Mouse (Mus musculus) C2C12 (cell line): ENCODE measurements at regions not wholly inside any gene's neighbourhood (a gene's known extent, or its start where the extent isn't known, plus 50 kb on each side); places are given as distances from the start of the nearest gene placed in this dataset.

Source experiments
- H3K27me3 ChIP-seq: one replicate; pipeline ENCODE4 v1.6.1; 2011; ENCODE audit not compliant: control insufficient read depth, insufficient read depth, insufficient read length
- H3K36me3 ChIP-seq: one replicate; pipeline ENCODE4 v1.6.1; 2011; ENCODE audit not compliant: control insufficient read depth, insufficient read depth
- H3K4me3 ChIP-seq: one replicate; pipeline ENCODE4 v1.5.1; 2011; ENCODE audit warnings: mild to moderate bottlenecking, control low read depth; ENCODE audit not compliant: poor library complexity, insufficient read depth, severe bottlenecking
- H3K79me2 ChIP-seq: one replicate; pipeline ENCODE4 v1.6.1; 2011; ENCODE audit not compliant: control insufficient read depth, insufficient read depth
- H3K79me3 ChIP-seq: one replicate; pipeline ENCODE4 v1.6.1; 2011; ENCODE audit warnings: low read depth, control low read depth
- H3ac ChIP-seq: one replicate; pipeline ENCODE3; 2011; ENCODE audit warnings: low read depth; ENCODE audit not compliant: control insufficient read depth, insufficient read length
- CEBPB ChIP-seq: IDR thresholded peaks from one replicate; pipeline ENCODE4 v1.6.1; 2011; ENCODE audit warnings: low read depth, mild to moderate bottlenecking, control low read depth, moderate library complexity
- CTCF ChIP-seq: IDR thresholded peaks from one replicate; pipeline ENCODE4 v1.5.1; 2011; ENCODE audit not compliant: control insufficient read depth, insufficient read depth, insufficient read length
- FOSL1 ChIP-seq: IDR thresholded peaks from one replicate; pipeline ENCODE4 v1.8.0; 2011; ENCODE audit warnings: mild to moderate bottlenecking, low read length; ENCODE audit not compliant: poor library complexity, insufficient read depth, severe bottlenecking
- MAX ChIP-seq: IDR thresholded peaks from one replicate; pipeline ENCODE4 v1.6.1; 2011; ENCODE audit warnings: mild to moderate bottlenecking, control low read depth
- MYOD1 ChIP-seq: IDR thresholded peaks from one replicate; pipeline ENCODE4 v1.6.1; 2011; ENCODE audit warnings: low read depth; ENCODE audit not compliant: control insufficient read depth, insufficient read length
- MYOG ChIP-seq: IDR thresholded peaks from one replicate; pipeline ENCODE4 v1.6.1; 2011; ENCODE audit not compliant: control insufficient read depth, insufficient read length; ENCODE audit errors: extremely low read depth
- USF1 ChIP-seq: IDR thresholded peaks from one replicate; pipeline ENCODE4 v1.6.1; 2011; ENCODE audit warnings: low read depth, mild to moderate bottlenecking, control low read depth, moderate library complexity

DNA sequence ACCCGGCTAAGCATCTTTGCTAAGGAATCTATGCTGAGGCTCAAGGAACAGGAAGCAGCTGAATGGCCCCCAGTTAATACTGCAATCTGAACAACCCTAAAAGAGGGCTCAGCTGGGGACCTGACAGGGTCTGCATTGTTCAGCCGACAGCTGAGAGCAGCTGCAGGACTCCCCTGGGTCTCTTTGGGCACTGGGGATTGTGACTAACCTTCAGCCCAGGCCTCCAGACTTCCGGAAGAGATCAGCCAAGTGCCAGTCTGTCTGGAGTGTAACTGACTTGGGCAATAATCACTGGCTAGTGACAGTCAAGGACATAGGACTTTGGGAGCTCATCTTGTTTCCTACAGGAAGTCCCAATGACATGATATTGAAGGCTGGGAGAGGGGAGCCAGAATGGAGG, 73.1 kb downstream of the Rpusd4 start:
- no peak for TF ChIP-seq MAX
- peak; percentile 100 for TF ChIP-seq MYOD1
- TF ChIP-seq CEBPB, result peak; percentile 83
- TF ChIP-seq USF1, result no peak
- Histone ChIP-seq H3K79me2 (no peaks in the 10 kb centered on the region), H3K36me3 (no peaks in the 10 kb centered on the region), H3ac (no peak overlapping the region), H3K79me3 (no peaks in the 10 kb centered on the region), H3K27me3 (no peaks in the 10 kb centered on the region), H3K4me3 (no peak overlapping the region)

DNA sequence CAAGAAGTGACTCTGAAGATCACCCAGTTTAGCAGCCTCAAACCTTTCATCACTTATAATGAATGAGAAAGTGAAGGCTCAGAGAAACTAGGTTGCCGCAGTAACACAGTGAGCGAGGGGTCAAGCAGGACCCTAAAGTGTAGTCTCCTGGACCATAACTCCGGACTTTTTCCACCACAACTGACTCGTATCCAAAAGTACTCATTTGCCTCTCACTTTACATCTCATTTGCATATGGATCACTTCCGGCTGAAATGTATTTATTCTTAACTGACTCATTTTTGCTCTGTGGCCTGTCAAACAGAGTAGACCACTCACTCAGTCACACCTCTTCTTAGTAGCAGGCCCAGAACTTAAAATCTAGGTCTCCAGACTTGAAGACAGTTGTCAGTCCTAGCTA, 73.7 kb downstream of the Rpusd4 start:
- TF ChIP-seq CTCF (no peak), CEBPB (no peak), MYOD1 (no peak), MAX (peak; percentile 3), FOSL1 (no peak)
- Histone ChIP-seq H3K79me3 (no peaks in the 10 kb centered on the region), H3K36me3 (no peaks in the 10 kb centered on the region), H3K79me2 (no peaks in the 10 kb centered on the region), H3ac (no peak overlapping the region), H3K4me3 (no peak overlapping the region), H3K27me3 (no peaks in the 10 kb centered on the region)

DNA sequence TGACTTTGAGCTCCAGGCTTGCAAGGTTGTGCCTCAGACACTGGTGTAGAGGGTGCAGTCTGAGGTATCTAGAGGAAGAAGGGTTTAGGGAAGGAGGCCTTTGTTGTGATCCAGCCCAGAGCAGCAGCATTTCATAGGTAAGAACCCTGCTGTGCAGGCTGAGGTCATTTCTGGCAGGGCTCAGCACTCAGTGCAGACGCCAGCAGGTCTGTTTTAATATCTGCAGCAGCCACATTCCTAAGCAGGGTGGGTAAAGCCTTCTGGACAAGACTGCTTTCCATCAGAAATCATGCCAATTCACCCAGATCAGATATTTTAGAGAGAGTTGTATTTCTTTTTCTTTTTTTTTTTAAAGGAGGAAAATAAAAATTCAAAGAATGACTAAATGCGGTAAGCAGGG, 74.8 kb downstream of the Rpusd4 start:
- peak; percentile 3 for TF ChIP-seq MYOD1
- no peak for TF ChIP-seq FOSL1
- no peak for TF ChIP-seq CTCF

GRCm38 (mm10) chr9:35343336-35343735, 75.7 kb downstream of the Rpusd4 start:
- TF ChIP-seq MYOD1 (no peak), CEBPB (no peak), MAX (no peak), FOSL1 (no peak), MYOG (no peak), USF1 (no peak), CTCF (no peak)
- H3K79me2 ChIP-seq, result no peaks in the 10 kb centered on the region
- H3K36me3 ChIP-seq, result no peaks in the 10 kb centered on the region
- no peaks in the 10 kb centered on the region for H3K79me3 ChIP-seq
- no peaks in the 10 kb centered on the region for H3K27me3 ChIP-seq
- H3ac ChIP-seq, result no peak overlapping the region
- H3K4me3 ChIP-seq, result no peak overlapping the region

More for the DNA sequence above, 74.8 kb downstream of the Rpusd4 start:
- Histone ChIP-seq H3K79me2 (no peaks in the 10 kb centered on the region), H3K79me3 (no peaks in the 10 kb centered on the region), H3K36me3 (no peaks in the 10 kb centered on the region), H3K4me3 (no peak overlapping the region), H3ac (no peak overlapping the region), H3K27me3 (no peaks in the 10 kb centered on the region)

DNA sequence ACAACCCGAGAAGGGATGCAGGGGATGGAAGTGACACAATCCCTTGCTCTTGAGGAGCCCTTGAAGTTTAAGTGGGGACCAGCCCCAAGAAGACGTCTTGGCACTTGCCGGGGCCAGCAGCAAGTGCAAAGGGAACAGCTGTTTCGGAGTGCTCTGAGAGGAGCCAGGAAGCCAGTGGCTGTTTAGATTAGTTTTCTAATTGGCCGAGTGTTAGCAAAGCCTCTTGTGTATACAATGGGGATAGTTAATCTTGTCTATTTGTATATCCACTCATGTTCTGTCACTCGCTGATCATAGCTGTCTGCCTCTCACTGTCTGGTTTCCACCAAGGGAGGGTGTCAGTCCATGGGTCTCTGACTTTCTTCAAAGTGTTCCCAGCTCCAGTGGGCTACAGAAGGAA, 76.6 kb upstream of the Cdon start:
- H3K4me3 ChIP-seq, result no peak overlapping the region
- H3K79me3 ChIP-seq, result no peaks in the 10 kb centered on the region
- TF ChIP-seq MYOD1 (no peak), CEBPB (no peak), FOSL1 (no peak), MYOG (no peak), CTCF (no peak), MAX (no peak), USF1 (no peak)
- no peaks in the 10 kb centered on the region for H3K79me2 ChIP-seq
- H3K27me3 ChIP-seq, result no peaks in the 10 kb centered on the region
- H3K36me3 ChIP-seq, result no peaks in the 10 kb centered on the region
- no peak overlapping the region for H3ac ChIP-seq

- Histone ChIP-seq H3K27me3 (no peaks in the 10 kb centered on the region), H3K4me3 (no peak overlapping the region), H3K79me2 (no peaks in the 10 kb centered on the region), H3K36me3 (no peaks in the 10 kb centered on the region), H3ac (no peak overlapping the region), H3K79me3 (no peaks in the 10 kb centered on the region)
- TF ChIP-seq MYOG, result no peak
- TF ChIP-seq CEBPB, result no peak
- TF ChIP-seq MAX, result no peak
- no peak for TF ChIP-seq CTCF
- TF ChIP-seq FOSL1, result no peak
- no peak for TF ChIP-seq USF1
- TF ChIP-seq MYOD1, result no peak
Measured at GRCm38 (mm10) chr9:35346378-35346777, 74.5 kb upstream of the Cdon start.
